Mouse (Mus musculus) CH12.LX (cell line): ENCODE measurements at regions not wholly inside any gene's neighbourhood (a gene's known extent, or its start where the extent isn't known, plus 50 kb on each side); places are given as distances from the start of the nearest gene placed in this dataset.

Experiments used
- DNase-seq: peaks from one replicate; pipeline ENCODE4 v3.0.0-alpha.2; 2013; ENCODE audit errors: extremely low read depth
- H3K27ac ChIP-seq: 2 replicates; pipeline ENCODE4 v1.5.1; 2012; ENCODE audit warnings: low read depth, mild to moderate bottlenecking, control low read depth, moderate library complexity; ENCODE audit not compliant: insufficient read depth
- H3K27me3 ChIP-seq: replicated peaks from 2 replicates; pipeline ENCODE3; 2012; ENCODE audit warnings: inconsistent platforms
- H3K36me3 ChIP-seq, 2 experiments: replicated peaks in 1 of 2; 2 replicates each; pipeline versions ENCODE3 to v1.6.1; 2012; ENCODE audit warnings: inconsistent platforms in 1 of 2, low read length in 1 of 2, mild to moderate bottlenecking in 1 of 2, mixed read lengths in 1 of 2, moderate library complexity in 1 of 2; ENCODE audit not compliant: control insufficient read depth in 1 of 2, insufficient read depth in 1 of 2
- H3K4me1 ChIP-seq, 2 experiments: 2 replicates each; pipeline ENCODE4 v1.6.1; 2012; ENCODE audit warnings: inconsistent platforms in 1 of 2, moderate library complexity in 1 of 2; ENCODE audit not compliant: insufficient read depth in 2 of 2, control insufficient read depth in 1 of 2
- H3K4me2 ChIP-seq: 2 replicates; pipeline ENCODE4 v1.6.1; 2012; ENCODE audit warnings: low read depth, mild to moderate bottlenecking, control low read depth; ENCODE audit not compliant: poor library complexity, insufficient read depth, severe bottlenecking
- H3K4me3 ChIP-seq, 3 experiments: fragments of 150-350 bp in 1 of 3; sonication (generic) in 1 of 3; replicated peaks in 1 of 3; 2 replicates each; pipeline versions ENCODE3 to v1.5.1; 2011 to 2012; ENCODE audit warnings: low read depth in 2 of 3, low read length in 2 of 3, mild to moderate bottlenecking in 2 of 3, moderate library complexity in 2 of 3, control low read depth in 1 of 3, improper control_type of control experiment in 1 of 3, inconsistent platforms in 1 of 3, mixed read lengths in 1 of 3; ENCODE audit not compliant: poor library complexity in 1 of 3
- H3K79me2 ChIP-seq: replicated peaks from 2 replicates; pipeline ENCODE4 v1.6.1; 2012; ENCODE audit warnings: mild to moderate bottlenecking, moderate library complexity; ENCODE audit not compliant: control insufficient read depth, poor library complexity, insufficient read depth, severe bottlenecking; ENCODE audit errors: extremely low read depth
- H3K9ac ChIP-seq: 2 replicates; pipeline ENCODE4 v1.6.1; 2012; ENCODE audit warnings: low read depth, mild to moderate bottlenecking, control low read depth, moderate library complexity; ENCODE audit not compliant: insufficient read depth
- H3K9me3 ChIP-seq: replicated peaks from 2 replicates; pipeline ENCODE3; 2012; ENCODE audit warnings: low read length, inconsistent platforms, mixed read lengths
- BHLHE40 ChIP-seq: IDR thresholded peaks from 2 replicates; pipeline ENCODE4 v1.6.1; 2011; ENCODE audit warnings: mild to moderate bottlenecking, low read depth, low read length, improper control_type of control experiment
- CHD1 ChIP-seq: IDR thresholded peaks from 2 replicates; pipeline ENCODE4 v1.6.1; 2012; ENCODE audit warnings: low read depth, low read length, improper control_type of control experiment, inconsistent platforms
- CTCF ChIP-seq, 2 experiments: IDR thresholded peaks in 1 of 2; conservative IDR thresholded peaks in 1 of 2; 2 replicates each; pipeline ENCODE4 v1.5.1; 2011 to 2012; ENCODE audit warnings: low read depth in 2 of 2, low read length in 2 of 2, improper control_type of control experiment in 1 of 2, inconsistent platforms in 1 of 2, mild to moderate bottlenecking in 1 of 2, moderate library complexity in 1 of 2
- E2F4 ChIP-seq: IDR thresholded peaks from 2 replicates; pipeline ENCODE4 v1.6.1; 2011; ENCODE audit warnings: low read depth, low read length, improper control_type of control experiment; ENCODE audit not compliant: insufficient replicate concordance
- GABPA ChIP-seq: IDR thresholded peaks from 2 replicates; pipeline ENCODE4 v1.6.1; 2012; ENCODE audit warnings: low read depth, low read length, improper control_type of control experiment, inconsistent platforms; ENCODE audit not compliant: insufficient replicate concordance
- JUN ChIP-seq: IDR thresholded peaks from 2 replicates; pipeline ENCODE4 v1.6.1; 2011; ENCODE audit warnings: low read depth, mild to moderate bottlenecking, low read length, improper control_type of control experiment, moderate library complexity; ENCODE audit not compliant: insufficient read depth
- JUND ChIP-seq: conservative IDR thresholded peaks from 2 replicates; pipeline ENCODE4 v1.6.1; 2011; ENCODE audit warnings: low read depth, low read length, improper control_type of control experiment
- KAT2A ChIP-seq: IDR thresholded peaks from 2 replicates; pipeline ENCODE4 v1.6.1; 2012; ENCODE audit warnings: low read length, improper control_type of control experiment, inconsistent platforms; ENCODE audit not compliant: insufficient replicate concordance
- MAFK ChIP-seq: IDR thresholded peaks from 2 replicates; pipeline ENCODE4 v1.6.1; 2011; ENCODE audit warnings: low read length, improper control_type of control experiment; ENCODE audit not compliant: insufficient replicate concordance
- POLR2A ChIP-seq: IDR thresholded peaks from 2 replicates; pipeline ENCODE4 v1.6.1; 2011; ENCODE audit warnings: low read depth, mild to moderate bottlenecking, improper control_type of control experiment, low read length
- RAD21 ChIP-seq: IDR thresholded peaks from 2 replicates; pipeline ENCODE4 v1.6.1; 2011; ENCODE audit warnings: low read depth, mild to moderate bottlenecking, low read length, improper control_type of control experiment, moderate library complexity
- SMC3 ChIP-seq: IDR thresholded peaks from 2 replicates; pipeline ENCODE4 v1.6.1; 2011; ENCODE audit warnings: low read depth, low read length, improper control_type of control experiment
- TBP ChIP-seq: conservative IDR thresholded peaks from 2 replicates; pipeline ENCODE4 v1.6.1; 2011; ENCODE audit warnings: low read depth, low read length, improper control_type of control experiment
- TCF12 ChIP-seq: IDR thresholded peaks from 2 replicates; pipeline ENCODE4 v1.6.1; 2014; ENCODE audit warnings: low read depth, mild to moderate bottlenecking, inconsistent platforms, low read length, improper control_type of control experiment
- USF1 ChIP-seq: IDR thresholded peaks from 2 replicates; pipeline ENCODE4 v1.6.1; 2014; ENCODE audit warnings: low read depth, mild to moderate bottlenecking, inconsistent platforms, low read length, improper control_type of control experiment
- USF2 ChIP-seq: conservative IDR thresholded peaks from 2 replicates; pipeline ENCODE4 v1.6.1; 2011; ENCODE audit warnings: low read depth, low read length, improper control_type of control experiment
- ZC3H11A ChIP-seq: IDR thresholded peaks from 2 replicates; pipeline ENCODE4 v1.6.1; 2012; ENCODE audit warnings: low read depth, mild to moderate bottlenecking, inconsistent platforms, low read length, improper control_type of control experiment
- ZKSCAN1 ChIP-seq: IDR thresholded peaks from 2 replicates; pipeline ENCODE4 v1.6.1; 2012; ENCODE audit warnings: low read depth, inconsistent platforms, low read length, improper control_type of control experiment, borderline replicate concordance
- ZMIZ1 ChIP-seq: IDR thresholded peaks from 2 replicates; pipeline ENCODE4 v1.6.1; 2012; ENCODE audit warnings: low read depth, mild to moderate bottlenecking, inconsistent platforms, low read length, improper control_type of control experiment
- ZNF384 ChIP-seq: IDR thresholded peaks from 2 replicates; pipeline ENCODE4 v1.6.1; 2012; ENCODE audit warnings: low read depth, low read length, improper control_type of control experiment, inconsistent platforms
- dilution Hi-C: fragments of 300-500 bp; cut with MboI; formaldehyde crosslinking; loops from 2 replicates; pipeline ENCODE4 v1.14.3; 2020; ENCODE audit warnings: low sequenced_read_pairs; ENCODE audit not compliant: extremely low pct_unique_long_range_greater_than_20kb, extremely low pct_ligation_motif_present
- in situ Hi-C: fragments of 300-500 bp; cut with MboI; formaldehyde crosslinking; loops from 3 replicates; pipeline ENCODE4 v1.14.3; 2019; ENCODE audit warnings: low sequenced_read_pairs, low pct_ligation_motif_present, low pct_unique_long_range_greater_than_20kb, mixed read lengths

- no peak for DNase-seq
Measured at GRCm38 (mm10) chr4:26542511-26542910, 195.8 kb upstream of the Manea start.

GRCm38 (mm10) chr4:26508004-26508403 is 161.3 kb upstream of the Manea start:
- Histone ChIP-seq H3K4me2 (no peak overlapping the region), H3K9ac (no peak overlapping the region), H3K27ac (no peak overlapping the region), H3K36me3 (no peaks in the 10 kb centered on the region), H3K79me2 (no peaks in the 10 kb centered on the region), H3K4me3 (no peak overlapping the region), H3K27me3 (no peaks in the 10 kb centered on the region), H3K9me3 (no peaks in the 10 kb centered on the region), H3K4me1 (no peaks in the 10 kb centered on the region)
- dilution Hi-C loops (no loop called here), in situ Hi-C loops (no loop called here)
- DNase-seq: no peak
- TF ChIP-seq ZMIZ1 (no peak), JUN (no peak), POLR2A (no peak), JUND (no peak), SMC3 (no peak), E2F4 (no peak), MAFK (no peak), USF2 (no peak)

More at GRCm38 (mm10) chr4:26542511-26542910, 195.8 kb upstream of the Manea start:
- Histone ChIP-seq H3K4me1 (peaks cover 0 to 8% of the 10 kb centered on the region in 2 experiments; a peak in 1 of 4 replicates), H3K9me3 (no peaks in the 10 kb centered on the region), H3K27ac (no peak overlapping the region), H3K79me2 (no peaks in the 10 kb centered on the region), H3K27me3 (no peaks in the 10 kb centered on the region), H3K4me3 (no peak overlapping the region), H3K4me2 (no peak overlapping the region), H3K9ac (no peak overlapping the region), H3K36me3 (no peaks in the 10 kb centered on the region)
- in situ Hi-C loops (no loop called here), dilution Hi-C loops (no loop called here)
- TF ChIP-seq ZNF384 (no peak), CHD1 (no peak)

GRCm38 (mm10) chr4:26494262-26494661 is 147.6 kb upstream of the Manea start:
- no peak for TF ChIP-seq POLR2A
- no peak for TF ChIP-seq TBP
- no peak for TF ChIP-seq JUN
- peak; percentile 68 for TF ChIP-seq SMC3
- no peak for TF ChIP-seq ZKSCAN1
- TF ChIP-seq ZC3H11A: peak; percentile 61; the same call in 1 of the 2 replicates
- peak; percentile 80 for TF ChIP-seq ZNF384
- no peak for TF ChIP-seq GABPA
- peak; percentile 78 for TF ChIP-seq RAD21
- TF ChIP-seq BHLHE40: no peak
- no peak for TF ChIP-seq TCF12
- no peak for TF ChIP-seq E2F4
- no peak for TF ChIP-seq KAT2A
- no peak for TF ChIP-seq USF1
- TF ChIP-seq JUND: no peak
- peak; percentile 24 to 68; a peak in 3 of 4 replicates for TF ChIP-seq CTCF (conservative IDR thresholded peaks at IDR 0.05 in 1 of 2, IDR thresholded peaks at IDR 0.05 in 1 of 2; ENCODE audit: low read depth in 2 of 2, low read length in 2 of 2)
- Histone ChIP-seq H3K27me3 (no peaks in the 10 kb centered on the region), H3K9me3 (no peaks in the 10 kb centered on the region), H3K4me3 (no peak overlapping the region), H3K4me1 (0 out of 4 replicates have a peak, but pooled peaks cover 0 to 3% of the 10 kb centered on the region in 2 experiments), H3K36me3 (no peaks in the 10 kb centered on the region), H3K9ac (no peak overlapping the region), H3K27ac (no peak overlapping the region), H3K79me2 (no peaks in the 10 kb centered on the region), H3K4me2 (no peak overlapping the region)
- no peak for DNase-seq
- dilution Hi-C loops (no loop called here), in situ Hi-C loops (loop anchor here (25.0 kb wide), 1 partner anchor 257 kb away; no protein-coding TSS in a partner anchor)
